Mouse (Mus musculus) liver, adult 2 months (tissue): ENCODE data around the gene 3830403N18Rik.

ENCODE experiments used
- CTCF ChIP-seq: fragments of 200-500 bp; IDR thresholded peaks from 2 replicates; pipeline ENCODE4 v1.5.1; 2011; ENCODE audit warnings: low read depth, low read length, control low read depth
- POLR2A ChIP-seq: fragments of 200-500 bp; IDR thresholded peaks from 2 replicates; pipeline ENCODE4 v1.6.1; 2011; ENCODE audit warnings: low read length, control low read depth; ENCODE audit not compliant: insufficient read depth; ENCODE audit errors: extremely low read depth

DNA sequence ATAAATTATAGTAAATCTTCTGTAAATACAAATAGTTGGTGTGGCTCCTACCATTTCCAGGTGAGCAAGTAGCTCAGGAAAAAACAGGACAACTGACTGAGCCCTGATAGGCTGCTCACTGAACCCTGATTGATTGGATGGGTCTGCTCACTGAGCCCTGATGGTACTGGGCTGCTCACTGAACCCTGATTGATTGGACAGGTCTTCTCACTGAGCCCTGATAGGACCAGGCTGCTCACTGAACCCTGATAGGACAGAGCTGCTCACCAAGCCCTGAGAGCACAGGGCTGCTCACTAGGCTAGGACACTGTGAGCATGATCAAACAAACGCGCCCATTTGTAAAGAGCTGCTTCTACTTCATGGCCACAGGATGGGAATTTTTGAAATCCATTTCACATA, 15.0 kb downstream of the 3830403N18Rik start:
- TF ChIP-seq CTCF, result no peak
- TF ChIP-seq POLR2A, result no peak
